Mouse (Mus musculus): ENCODE measurements at regions not wholly inside any gene's neighbourhood (a gene's known extent, or its start where the extent isn't known, plus 50 kb on each side); places are given as distances from the start of the nearest gene placed in this dataset.

DNA sequence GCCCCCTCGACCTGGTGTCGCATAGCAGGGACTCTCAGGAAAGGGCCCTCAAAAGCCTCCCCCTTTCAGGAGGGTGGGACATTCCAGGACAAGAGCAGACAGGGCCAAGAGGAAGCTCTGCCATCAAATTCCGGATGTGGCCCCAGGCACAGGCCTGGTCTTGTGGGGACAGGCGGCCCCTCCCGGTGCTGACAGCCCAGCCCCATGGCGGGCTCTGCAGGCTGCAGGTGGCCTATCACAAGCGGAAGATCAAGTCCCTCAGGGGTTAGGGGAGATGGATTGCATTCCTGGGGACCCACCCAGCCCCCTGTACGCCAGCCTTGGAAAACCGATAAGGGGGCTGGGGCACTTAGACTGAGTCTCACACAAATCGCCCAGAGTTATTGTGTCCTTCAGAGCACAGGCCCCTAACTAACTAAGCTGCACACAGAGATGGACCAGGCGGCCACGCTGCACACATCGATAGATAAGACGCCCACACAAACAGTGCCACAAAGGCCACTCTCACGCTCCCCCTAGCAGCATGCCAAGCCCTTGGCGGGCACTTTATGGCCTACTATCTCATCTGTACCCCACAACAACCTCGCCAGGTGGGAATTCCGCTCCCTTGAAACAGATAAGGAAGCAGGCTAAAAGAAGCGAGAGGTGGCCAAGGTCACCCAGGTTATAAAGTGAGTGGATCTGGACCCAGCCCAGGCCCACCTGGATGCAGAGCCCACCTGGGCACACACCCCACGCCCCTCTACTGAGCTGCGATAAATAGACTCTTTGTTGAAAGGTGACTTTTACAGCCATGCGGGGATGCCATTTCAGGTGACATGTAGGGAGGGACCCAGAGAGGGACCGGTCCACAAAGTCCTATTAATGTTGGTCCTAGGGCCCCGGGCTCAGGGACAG lies 55.5 kb downstream of the Gm5294 start:
- no peak for DNase-seq

GRCm38 (mm10) chr5:138881649-138882226 lies 61.9 kb downstream of the Gm5294 start:
- no peak for DNase-seq

GRCm38 (mm10) chr5:138883573-138883972 lies 63.7 kb downstream of the Gm5294 start:
- no peak for DNase-seq

- DNase-seq: no peak
Observed at GRCm38 (mm10) chr5:138885905-138886304, 66.0 kb downstream of the Gm5294 start.

- no peak for DNase-seq
Observed at GRCm38 (mm10) chr5:138888749-138889148, 68.9 kb downstream of the Gm5294 start.

DNA sequence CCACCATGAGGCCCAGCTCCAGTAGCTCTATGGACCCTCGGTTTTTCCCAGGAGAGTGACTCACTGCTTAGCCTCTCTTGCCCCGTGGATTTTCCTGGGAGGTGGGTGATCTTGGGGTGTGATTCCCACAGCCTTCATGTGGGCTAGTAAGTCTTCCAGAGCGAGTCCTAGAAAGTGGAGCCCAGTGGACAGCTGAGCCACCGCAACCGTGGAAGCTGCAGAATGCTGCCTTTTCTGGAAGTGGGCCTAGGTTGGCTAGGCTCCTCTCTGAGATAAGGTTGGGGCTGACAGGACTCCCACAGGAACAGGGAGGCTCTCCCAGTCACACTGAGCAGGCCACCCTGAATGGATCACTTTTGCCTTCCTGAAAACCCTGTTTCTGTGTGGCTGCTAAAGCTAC lies 69.9 kb downstream of the Gm5294 start:
- no peak for DNase-seq

DNA sequence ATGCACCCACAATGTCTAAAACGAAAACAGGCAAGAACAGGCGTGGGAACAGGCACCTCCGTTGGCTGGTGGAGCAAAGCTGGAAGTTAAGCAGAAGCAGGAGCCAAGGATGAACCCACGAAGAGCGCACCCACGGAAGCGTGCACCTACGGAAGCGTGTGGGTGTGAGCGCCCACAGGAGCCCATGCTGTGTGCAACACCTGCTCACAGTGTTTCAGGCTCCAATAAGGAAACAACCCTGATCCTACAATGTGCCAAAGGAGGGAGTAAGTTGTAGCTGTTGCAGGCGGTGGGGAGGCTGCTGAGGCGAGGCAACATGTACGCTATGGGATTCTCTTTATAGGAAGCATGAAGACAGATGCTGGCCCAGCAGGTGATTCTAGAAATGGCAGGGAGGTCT lies 74.6 kb downstream of the Gm5294 start:
- no peak for DNase-seq

DNA sequence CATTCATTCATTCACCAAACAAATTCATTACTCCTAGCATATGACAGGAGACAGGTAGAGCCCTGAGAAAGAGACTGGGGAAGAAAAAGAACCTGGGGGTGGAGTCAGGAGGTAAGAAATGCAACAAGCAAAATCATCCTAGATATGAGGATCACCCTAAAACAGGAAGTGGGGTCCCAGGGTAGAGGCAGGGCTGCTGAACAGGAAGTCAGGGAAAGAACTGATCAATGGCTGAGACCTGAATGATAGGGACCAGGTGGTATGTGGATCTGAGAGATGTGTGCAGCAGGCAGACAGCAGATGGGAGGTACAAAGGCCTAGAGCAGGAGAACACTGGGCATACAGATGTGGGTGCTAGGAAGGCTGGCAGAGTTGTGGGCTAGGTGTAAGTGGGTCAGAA lies 77.4 kb downstream of the Gm5294 start:
- DNase-seq: no peak

DNA sequence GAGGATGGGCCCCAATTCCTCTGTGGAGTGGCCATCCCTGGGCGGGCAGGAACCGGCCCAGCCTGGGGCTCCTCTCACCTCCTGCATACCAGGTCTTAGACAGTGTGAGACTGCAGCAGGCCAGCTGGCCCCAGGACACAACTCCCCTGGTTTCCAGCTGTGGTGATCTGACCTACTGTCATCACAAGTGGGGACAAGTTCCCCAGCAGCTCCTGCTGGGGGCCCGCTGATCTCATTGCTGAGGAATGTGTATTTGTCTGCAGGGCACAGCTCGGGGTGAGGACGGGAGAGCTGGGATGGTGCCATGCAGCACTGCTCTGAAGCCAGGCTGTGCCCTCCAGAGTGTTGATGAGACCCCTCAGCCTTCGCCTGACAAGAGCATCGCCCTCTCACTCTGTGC lies 78.6 kb downstream of the Gm5294 start:
- no peak for DNase-seq

DNA sequence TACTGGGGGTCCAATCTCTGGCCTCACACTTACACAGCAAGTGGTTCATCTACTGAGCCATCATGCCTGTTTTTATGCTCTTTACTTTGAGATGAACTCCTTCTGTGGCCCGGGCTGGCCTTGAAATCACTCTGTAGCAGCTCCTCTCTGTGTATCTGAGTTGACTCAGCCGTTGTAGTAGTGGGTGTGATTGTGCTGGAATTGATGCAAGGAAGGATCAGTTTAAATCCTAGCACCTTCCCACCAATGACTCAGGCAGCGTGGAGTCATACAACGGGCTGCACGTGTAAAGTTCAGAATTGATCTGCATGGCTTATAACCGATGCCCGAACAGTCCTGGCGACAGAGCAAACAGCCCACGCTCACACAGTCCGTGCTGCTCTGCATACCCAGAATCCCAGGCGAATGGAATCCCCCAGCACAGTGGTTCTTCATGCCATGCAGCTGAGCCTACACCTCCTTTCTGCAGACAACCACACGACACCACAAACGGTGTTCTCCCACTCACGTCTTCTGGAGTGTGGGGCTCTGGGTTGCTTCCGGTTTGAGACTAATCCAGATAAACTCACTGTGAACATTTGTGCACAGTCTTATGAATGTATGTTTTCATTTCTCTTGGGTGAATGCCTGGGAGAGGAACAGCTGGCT lies 81.2 kb downstream of the Gm5294 start:
- DNase-seq: no peak

GRCm38 (mm10) chr5:138902316-138902715 lies 82.4 kb downstream of the Gm5294 start:
- DNase-seq: no peak

DNA sequence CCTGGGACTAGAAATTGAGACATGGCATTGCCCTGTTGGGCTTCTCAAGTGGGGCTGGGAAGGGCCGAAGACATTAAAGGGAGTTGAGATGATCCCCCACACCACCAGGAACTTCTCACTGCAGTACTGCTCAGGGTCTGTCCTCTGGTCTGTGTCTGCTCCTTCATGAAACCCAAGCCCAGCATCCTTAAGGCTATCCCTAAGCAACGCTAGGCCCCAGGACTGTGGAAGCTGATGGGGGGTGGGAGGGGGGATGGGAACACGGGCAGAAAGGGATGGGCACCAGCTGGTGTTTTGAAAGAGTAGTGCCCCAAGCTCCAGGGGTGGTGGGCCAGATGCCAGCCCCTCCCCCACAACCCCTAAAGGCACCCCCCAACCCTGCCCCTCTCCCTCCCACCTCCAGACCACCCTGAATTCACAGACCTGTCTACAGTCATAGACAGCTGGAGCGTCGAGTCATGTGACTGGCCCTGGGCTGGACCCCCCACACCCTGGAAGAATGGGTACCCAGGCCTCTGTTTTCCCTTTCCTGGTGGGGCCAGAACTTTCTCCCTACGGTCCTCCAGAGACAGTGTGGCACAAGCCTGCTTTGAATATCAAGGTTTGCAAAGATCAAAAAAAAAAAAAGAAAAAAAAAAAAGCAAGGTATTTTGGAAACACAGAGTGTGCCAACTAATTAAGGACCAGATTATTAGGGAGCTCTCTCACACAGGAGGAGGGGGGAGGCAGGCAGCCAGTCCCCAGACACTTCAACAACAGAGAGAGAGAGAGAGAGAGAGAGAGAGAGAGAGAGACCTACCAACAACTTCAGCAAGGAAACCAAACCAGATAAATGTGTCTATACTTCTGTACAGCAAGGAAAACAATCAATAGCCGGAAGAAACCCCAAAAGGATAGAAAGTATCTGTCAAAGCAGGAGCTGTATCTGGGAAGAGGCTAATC lies 85.1 kb downstream of the Pdgfa start:
- DNase-seq: no peak

- no peak for DNase-seq
Observed at GRCm38 (mm10) chr5:138912711-138913105, 84.5 kb downstream of the Pdgfa start.

- no peak for DNase-seq
Observed at GRCm38 (mm10) chr5:138915068-138915467, 82.1 kb downstream of the Pdgfa start.

DNA sequence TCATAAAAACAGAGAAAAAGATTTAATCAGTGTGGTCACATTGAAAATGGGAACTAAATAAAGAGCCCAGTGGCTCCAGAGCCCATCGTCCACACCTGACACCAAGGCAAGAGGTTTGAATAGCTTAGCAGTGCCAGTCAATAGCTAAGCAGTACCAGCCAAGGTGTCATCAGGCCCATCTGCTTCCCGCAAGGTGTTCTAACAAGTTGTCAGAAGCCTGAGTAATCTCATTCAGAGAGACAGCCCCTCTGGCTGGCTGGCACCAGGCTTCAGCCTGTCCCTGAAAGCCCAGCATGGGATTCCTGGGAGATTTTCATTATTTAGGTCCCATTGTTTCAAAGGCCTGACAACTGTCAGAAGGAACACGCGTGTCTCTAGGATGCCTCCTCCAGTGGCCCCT lies 81.7 kb downstream of the Pdgfa start:
- DNase-seq: no peak

DNA sequence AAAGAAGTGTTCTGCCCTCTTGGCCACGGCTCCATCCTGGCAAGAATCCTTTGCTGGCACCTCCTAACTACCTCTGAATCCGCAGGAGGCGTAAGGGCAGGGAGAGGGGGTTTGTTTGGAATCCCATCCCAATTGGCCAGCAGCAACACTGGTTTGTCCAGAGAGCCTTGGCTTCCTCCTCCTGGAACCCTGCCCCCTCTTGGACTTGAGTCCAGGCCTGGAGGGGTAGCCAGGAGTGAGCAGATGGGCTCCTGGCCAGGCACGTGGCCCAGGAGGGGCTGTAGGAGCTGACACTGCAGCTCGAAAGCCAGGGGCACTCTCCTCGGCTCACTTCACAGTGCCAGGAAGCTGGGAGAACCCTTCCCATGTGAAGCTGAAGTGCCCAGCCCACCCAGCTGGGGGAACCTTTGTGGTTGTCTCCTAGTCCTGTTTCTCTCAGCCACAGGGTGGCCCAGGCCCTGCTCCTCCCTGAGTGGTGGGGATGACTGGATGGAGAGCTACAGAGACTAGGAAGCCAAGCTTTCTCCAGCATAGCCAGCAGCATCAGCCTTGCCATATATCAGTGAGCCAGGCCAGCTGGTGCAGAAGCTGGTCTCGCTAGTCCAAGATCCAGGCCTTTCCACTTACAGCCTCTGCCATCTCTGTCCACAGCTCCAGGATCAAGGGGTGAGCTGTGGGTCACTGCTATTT lies 76.9 kb downstream of the Pdgfa start:
- peak; percentile 33 for DNase-seq

DNA sequence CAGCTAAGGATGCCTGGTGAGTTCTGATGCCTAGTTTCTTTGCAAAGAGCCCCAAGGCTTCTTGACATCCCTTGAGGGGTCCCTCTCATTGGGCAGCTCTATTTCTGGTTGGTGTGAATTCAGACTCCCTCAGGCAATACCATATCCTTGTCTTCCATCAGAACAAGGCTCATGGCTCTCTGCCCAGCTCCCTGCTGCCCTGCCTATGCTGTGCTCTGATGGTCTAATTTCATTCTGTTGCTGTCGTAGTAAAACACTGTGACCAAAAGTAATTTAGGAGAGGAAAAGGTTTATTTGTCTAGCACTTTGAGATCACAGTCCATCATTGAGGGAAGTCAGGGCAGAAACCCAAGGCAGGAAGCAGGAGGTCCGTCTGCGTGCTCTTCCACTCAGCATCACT lies 75.1 kb downstream of the Pdgfa start:
- no peak for DNase-seq
